Mouse (Mus musculus) megakaryocyte, embryonic 14.5 days (primary cell): Measurements from ENCODE around the gene Shisal2a. TPM values are rescaled to one million over a fixed set of nuclear protein-coding genes. Genes with fewer than 3 reads are reported as not detected.

Source experiments
- H3K27me3 ChIP-seq: replicated peaks from 2 replicates; pipeline ENCODE3; 2012; ENCODE audit warnings: inconsistent platforms
- H3K36me3 ChIP-seq: replicated peaks from 2 replicates; pipeline ENCODE3; 2012; ENCODE audit warnings: low read length, inconsistent platforms, mixed read lengths
- H3K4me1 ChIP-seq: 2 replicates; pipeline ENCODE4 v1.6.1; 2012; ENCODE audit warnings: inconsistent platforms
- H3K4me3 ChIP-seq: replicated peaks from 2 replicates; pipeline ENCODE3; 2012; ENCODE audit warnings: moderate library complexity, mild to moderate bottlenecking, inconsistent platforms
- H3K9me3 ChIP-seq: 2 replicates; pipeline ENCODE4 v1.6.1; 2012; ENCODE audit warnings: inconsistent platforms
- FLI1 ChIP-seq: IDR thresholded peaks from 2 replicates; pipeline ENCODE4 v1.6.1; 2012; ENCODE audit warnings: low read length, inconsistent platforms, mixed read lengths
- GATA1 ChIP-seq: IDR thresholded peaks from 3 replicates; pipeline ENCODE4 v1.6.1; 2012; ENCODE audit warnings: mixed read lengths, low read length, inconsistent platforms, borderline replicate concordance
- polyA plus RNA-seq: library from polyadenylated mRNA; stranded (reverse); fragments of >175 nt; gene quantifications from 2 replicates; pipeline ENCODE4 v1.2.3, GENCODE M21; 2012; ENCODE audit warnings: low replicate concordance; ENCODE audit not compliant: insufficient read depth

The Shisal2a gene
- polyA plus RNA-seq, 1 experiment, result not detected

DNA sequence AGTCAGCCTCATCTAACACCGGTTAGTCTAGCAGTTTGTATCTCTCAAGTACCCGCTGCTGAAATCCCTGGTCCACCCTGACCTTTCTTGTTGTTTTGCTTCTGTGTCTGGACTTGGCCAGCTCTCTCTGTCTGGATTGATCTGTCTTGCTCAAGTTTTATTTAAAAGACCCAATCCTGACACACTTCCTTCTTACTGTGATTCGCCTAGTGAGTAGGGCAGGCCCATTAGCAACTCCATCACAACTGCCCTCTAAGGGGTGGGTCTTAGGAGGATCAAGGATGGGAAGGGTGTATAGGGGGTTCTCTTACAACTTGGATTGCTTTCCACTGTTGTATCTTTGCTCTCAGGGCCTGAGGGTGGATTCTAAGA lies 22.6 kb upstream of the Shisal2a start:
- TF ChIP-seq GATA1 (no peak), FLI1 (no peak)
- H3K9me3 ChIP-seq, result peaks cover 5% of the 10 kb centered on the region
- H3K27me3 ChIP-seq, result peaks cover 63% of the 10 kb centered on the region
- H3K4me1 ChIP-seq, result peaks cover 23% of the 10 kb centered on the region
- H3K4me3 ChIP-seq, result no peak overlapping the region
- no peaks in the 10 kb centered on the region for H3K36me3 ChIP-seq

DNA sequence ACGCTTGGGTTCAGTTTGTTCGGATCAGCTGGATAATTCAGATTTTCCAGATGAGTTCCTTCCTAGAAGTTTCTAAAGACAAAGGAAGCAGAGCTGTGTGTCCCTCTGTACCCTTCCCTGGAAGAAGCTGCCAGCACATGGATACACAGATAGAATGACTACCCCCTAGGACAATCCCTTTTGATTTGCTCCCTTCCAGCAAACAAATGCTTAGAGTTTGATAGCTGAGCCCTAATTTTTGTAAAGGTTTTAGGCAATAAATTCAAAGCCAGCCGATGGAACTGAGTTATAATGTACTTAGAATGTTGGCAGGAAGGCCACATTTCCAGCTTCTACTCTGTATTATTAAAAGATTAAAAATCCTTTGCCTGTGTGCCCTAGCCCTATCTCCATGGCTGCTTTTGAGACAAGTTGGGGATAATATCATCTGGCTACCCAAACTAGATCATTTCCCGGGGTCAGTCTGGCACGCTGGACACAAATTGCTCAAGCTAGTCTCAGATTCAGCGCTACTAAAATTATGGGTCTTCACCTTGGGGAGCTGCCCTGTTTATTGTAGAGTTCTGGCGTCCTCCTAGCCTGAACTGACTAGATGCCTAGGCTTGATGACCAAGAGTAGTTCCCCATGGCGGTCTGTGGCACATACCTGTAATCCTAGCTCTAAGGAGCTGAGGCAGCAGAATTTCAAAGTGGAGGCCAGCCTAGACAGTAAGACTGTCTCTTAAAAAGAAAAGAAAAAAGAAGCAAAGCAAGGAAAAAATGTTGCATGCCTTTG lies 20.9 kb upstream of the Shisal2a start:
- Histone ChIP-seq H3K36me3 (no peaks in the 10 kb centered on the region), H3K27me3 (peaks cover 68% of the 10 kb centered on the region), H3K4me3 (no peak overlapping the region), H3K9me3 (no peaks in the 10 kb centered on the region), H3K4me1 (peaks cover 23% of the 10 kb centered on the region)
- TF ChIP-seq FLI1 (no peak), GATA1 (no peak)

DNA sequence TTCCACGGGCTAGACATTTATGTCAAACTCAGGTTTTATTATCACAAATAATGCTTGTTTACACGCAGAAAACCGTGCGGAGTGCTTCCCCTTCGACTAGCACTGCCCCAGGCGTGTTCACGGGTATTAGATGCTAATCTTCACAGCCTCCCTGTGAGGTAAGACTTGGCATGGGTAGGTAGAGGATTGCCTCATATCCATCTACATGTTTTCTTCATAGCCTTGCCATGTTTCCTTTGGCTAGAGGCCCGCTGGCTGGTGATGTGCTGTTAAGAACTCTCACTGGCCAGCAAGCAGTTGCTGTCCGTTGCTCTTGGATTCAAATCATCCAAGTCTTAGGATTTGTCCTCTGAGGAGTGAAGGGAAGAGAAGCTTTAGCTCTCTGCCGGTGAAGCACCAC lies 17.2 kb upstream of the Shisal2a start:
- no peak for TF ChIP-seq GATA1
- TF ChIP-seq FLI1, result no peak
- H3K4me1 ChIP-seq, result peaks cover 13% of the 10 kb centered on the region
- H3K27me3 ChIP-seq, result peaks cover 42% of the 10 kb centered on the region
- H3K4me3 ChIP-seq, result no peak overlapping the region
- no peaks in the 10 kb centered on the region for H3K36me3 ChIP-seq
- H3K9me3 ChIP-seq, result no peaks in the 10 kb centered on the region

DNA sequence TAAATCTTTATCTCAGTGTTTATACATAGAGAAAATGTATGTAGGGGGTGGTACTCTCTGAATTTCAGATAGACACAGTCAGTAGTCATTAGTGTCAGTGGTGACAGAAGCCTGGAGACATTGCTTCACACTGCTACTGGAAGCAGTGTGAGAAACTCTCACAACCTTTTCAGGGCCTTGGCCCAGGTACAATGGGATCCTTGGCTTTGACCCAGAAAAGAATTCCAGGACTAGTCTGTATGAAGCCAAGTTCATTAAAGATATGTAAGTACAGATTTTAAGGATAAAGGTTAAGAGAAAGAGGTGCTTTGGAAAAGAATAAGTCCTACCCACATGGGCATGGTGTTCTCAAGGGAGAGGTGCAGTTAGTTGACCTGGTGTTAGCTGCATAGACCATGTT lies 11.1 kb upstream of the Shisal2a start:
- no peak for TF ChIP-seq FLI1
- no peak for TF ChIP-seq GATA1
- peaks cover 43% of the 10 kb centered on the region for H3K4me1 ChIP-seq
- peaks cover 7% of the 10 kb centered on the region for H3K9me3 ChIP-seq
- H3K4me3 ChIP-seq, result no peak overlapping the region
- no peaks in the 10 kb centered on the region for H3K27me3 ChIP-seq
- peaks cover 7% of the 10 kb centered on the region for H3K36me3 ChIP-seq

- TF ChIP-seq GATA1 (no peak; the same call in 2 of the 3 replicates), FLI1 (no peak)
- H3K9me3 ChIP-seq, result peaks cover 7% of the 10 kb centered on the region
- H3K36me3 ChIP-seq, result peaks cover 7% of the 10 kb centered on the region
- no peak overlapping the region for H3K4me3 ChIP-seq
- H3K27me3 ChIP-seq, result peaks cover 2% of the 10 kb centered on the region
- H3K4me1 ChIP-seq, result peaks cover 50% of the 10 kb centered on the region
Measured at GRCm38 (mm10) chr4:108392558-108392957, 9.4 kb upstream of the Shisal2a start.

DNA sequence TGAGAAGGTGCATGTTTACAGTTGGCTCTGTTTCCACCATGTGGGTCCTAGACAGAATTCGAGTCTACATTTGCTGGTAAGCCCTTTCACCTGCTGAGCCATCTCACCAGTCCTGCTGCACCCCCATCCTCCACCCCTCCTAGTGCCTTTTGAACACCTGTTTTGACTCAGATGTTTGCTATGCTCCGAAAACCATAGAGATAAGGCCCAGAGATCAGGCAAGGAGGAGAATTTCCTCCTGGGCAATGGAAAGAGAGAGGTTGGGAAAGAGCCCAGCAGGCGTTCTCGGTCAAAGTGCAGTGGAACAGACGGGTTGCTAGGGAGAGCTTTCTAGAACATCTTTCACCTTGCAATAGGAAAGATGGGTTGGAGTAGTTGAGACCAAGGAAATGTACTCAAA lies 8.0 kb upstream of the Shisal2a start:
- peaks cover 10% of the 10 kb centered on the region for H3K27me3 ChIP-seq
- TF ChIP-seq GATA1 (no peak), FLI1 (no peak)
- H3K36me3 ChIP-seq, result peaks cover 7% of the 10 kb centered on the region
- H3K4me3 ChIP-seq, result no peak overlapping the region
- H3K9me3 ChIP-seq, result peaks cover 7% of the 10 kb centered on the region
- peaks cover 60% of the 10 kb centered on the region for H3K4me1 ChIP-seq

- peaks cover 33% of the 10 kb centered on the region for H3K27me3 ChIP-seq
- H3K4me3 ChIP-seq, result no peak overlapping the region
- H3K9me3 ChIP-seq, result no peaks in the 10 kb centered on the region; the same call in 1 of the 2 replicates
- H3K4me1 ChIP-seq, result peaks cover 72% of the 10 kb centered on the region
- no peaks in the 10 kb centered on the region for H3K36me3 ChIP-seq
- no peak for TF ChIP-seq FLI1
- TF ChIP-seq GATA1, result no peak
Measured at GRCm38 (mm10) chr4:108388741-108389140, 5.6 kb upstream of the Shisal2a start.

GRCm38 (mm10) chr4:108387681-108388253 lies 4.6 kb upstream of the Shisal2a start:
- Histone ChIP-seq H3K9me3 (no peaks in the 10 kb centered on the region; the same call in 1 of the 2 replicates), H3K4me1 (peaks cover 75% of the 10 kb centered on the region), H3K36me3 (no peaks in the 10 kb centered on the region), H3K4me3 (peak overlapping the region; percentile 90), H3K27me3 (peaks cover 43% of the 10 kb centered on the region)
- TF ChIP-seq GATA1 (no peak), FLI1 (no peak)

- peak overlapping the region; percentile 90 for H3K4me3 ChIP-seq
- no peaks in the 10 kb centered on the region for H3K36me3 ChIP-seq
- TF ChIP-seq GATA1 (no peak), FLI1 (no peak)
- H3K4me1 ChIP-seq, result peaks cover 75% of the 10 kb centered on the region
- H3K27me3 ChIP-seq, result peaks cover 50% of the 10 kb centered on the region
- no peaks in the 10 kb centered on the region; the same call in 1 of the 2 replicates for H3K9me3 ChIP-seq
Measured at GRCm38 (mm10) chr4:108387106-108387505, 4.0 kb upstream of the Shisal2a start.

DNA sequence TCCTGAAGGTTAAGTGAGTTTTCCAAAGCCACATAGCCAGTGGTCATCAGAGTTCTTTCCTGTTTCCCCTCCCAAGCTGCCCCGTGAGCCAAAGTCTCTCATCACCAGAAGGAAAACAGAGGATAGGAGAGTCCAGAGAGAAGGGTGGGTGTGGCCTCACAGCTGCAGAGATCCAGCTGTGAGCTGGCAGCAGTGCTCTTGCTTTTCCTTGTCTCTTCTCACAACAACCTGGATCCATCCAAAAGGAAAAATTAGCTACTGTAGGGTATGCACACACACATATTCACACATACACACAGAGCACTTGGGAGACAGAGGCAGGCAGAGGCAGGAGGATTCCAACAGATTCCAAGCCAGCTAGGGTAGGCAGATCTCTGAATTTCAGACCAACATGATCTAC lies 2.9 kb upstream of the Shisal2a start:
- TF ChIP-seq FLI1 (no peak), GATA1 (no peak)
- no peaks in the 10 kb centered on the region for H3K36me3 ChIP-seq
- H3K4me1 ChIP-seq, result peaks cover 68% of the 10 kb centered on the region
- H3K27me3 ChIP-seq, result peaks cover 59% of the 10 kb centered on the region
- H3K4me3 ChIP-seq, result no peak overlapping the region
- no peaks in the 10 kb centered on the region; the same call in 1 of the 2 replicates for H3K9me3 ChIP-seq
